Mouse (Mus musculus) liver, embryonic 12.5 days (tissue): ENCODE measurements at regions not wholly inside any gene's neighbourhood (a gene's known extent, or its start where the extent isn't known, plus 50 kb on each side); places are given as distances from the start of the nearest gene placed in this dataset.

ENCODE experiments used
- ATAC-seq: fragments of 200-750 bp; cut with Nextera tagmentation; 2 replicates; pipeline ENCODE4 v1.8.0; 2017; ENCODE audit warnings: moderate number of reproducible peaks, mild to moderate bottlenecking, moderate library complexity
- H3K27ac ChIP-seq: fragments of 300-500 bp; sonication (generic); 2 replicates; pipeline ENCODE4 v1.5.1; 2016; ENCODE audit warnings: mild to moderate bottlenecking
- H3K27me3 ChIP-seq: fragments of 300-500 bp; sonication (generic); replicated peaks from 2 replicates; pipeline ENCODE4 v1.6.1; 2016; ENCODE audit warnings: mild to moderate bottlenecking, moderate library complexity
- H3K36me3 ChIP-seq: fragments of 300-500 bp; sonication (generic); 2 replicates; pipeline ENCODE4 v1.6.1; 2016; ENCODE audit warnings: mild to moderate bottlenecking, moderate library complexity
- H3K4me1 ChIP-seq: fragments of 300-500 bp; sonication (generic); 2 replicates; pipeline ENCODE4 v1.6.1; 2016
- H3K4me2 ChIP-seq: fragments of 300-500 bp; sonication (generic); 2 replicates; pipeline ENCODE4 v1.6.1; 2016; ENCODE audit warnings: mild to moderate bottlenecking, moderate library complexity
- H3K4me3 ChIP-seq: fragments of 300-500 bp; sonication (generic); 2 replicates; pipeline ENCODE4 v1.5.1; 2016; ENCODE audit warnings: mild to moderate bottlenecking, moderate library complexity
- H3K9ac ChIP-seq: fragments of 300-500 bp; sonication (generic); 2 replicates; pipeline ENCODE4 v1.6.1; 2016; ENCODE audit warnings: mild to moderate bottlenecking, moderate library complexity
- H3K9me3 ChIP-seq: fragments of 300-500 bp; sonication (generic); replicated peaks from 2 replicates; pipeline ENCODE4 v1.6.1; 2016; ENCODE audit warnings: mild to moderate bottlenecking, moderate library complexity
- WGBS: fragments of 180-500 bp; shearing (Covaris S2); methylation state at CpG from one replicate; pipeline ENCODE4 v1.1.7; 2016; ENCODE audit not compliant: insufficient replicate concordance; 5-methylcytosine and 5-hydroxymethylcytosine counted together

DNA sequence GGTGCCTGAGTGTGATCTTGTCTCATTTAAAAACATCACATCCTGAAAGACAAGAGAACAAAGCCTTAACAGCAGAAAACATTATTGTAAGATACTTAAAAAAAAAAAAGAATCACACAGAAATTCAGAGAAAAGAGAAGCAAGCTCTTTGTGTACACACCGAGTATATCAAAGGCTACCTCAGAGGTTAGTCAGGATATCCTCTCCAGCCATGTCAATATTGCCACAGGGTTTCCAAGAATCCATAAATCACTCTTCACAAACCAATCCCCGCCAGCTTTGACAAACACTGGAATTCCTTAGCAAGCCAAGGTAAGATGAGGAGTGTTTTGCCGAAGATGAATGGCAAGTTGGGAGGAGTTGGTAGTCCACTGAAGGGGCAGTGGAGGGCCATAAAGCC, 311.3 kb upstream of the Ldb2 start:
- Histone ChIP-seq H3K27me3 (no peaks in the 10 kb centered on the region), H3K27ac (no peak overlapping the region), H3K4me1 (no peaks in the 10 kb centered on the region), H3K4me2 (no peak overlapping the region), H3K36me3 (no peaks in the 10 kb centered on the region), H3K9ac (no peak overlapping the region), H3K4me3 (no peak overlapping the region), H3K9me3 (no peaks in the 10 kb centered on the region)
- WGBS = 57% methylated on average over 3 of the region's 3 CpGs
- no peak for ATAC-seq

DNA sequence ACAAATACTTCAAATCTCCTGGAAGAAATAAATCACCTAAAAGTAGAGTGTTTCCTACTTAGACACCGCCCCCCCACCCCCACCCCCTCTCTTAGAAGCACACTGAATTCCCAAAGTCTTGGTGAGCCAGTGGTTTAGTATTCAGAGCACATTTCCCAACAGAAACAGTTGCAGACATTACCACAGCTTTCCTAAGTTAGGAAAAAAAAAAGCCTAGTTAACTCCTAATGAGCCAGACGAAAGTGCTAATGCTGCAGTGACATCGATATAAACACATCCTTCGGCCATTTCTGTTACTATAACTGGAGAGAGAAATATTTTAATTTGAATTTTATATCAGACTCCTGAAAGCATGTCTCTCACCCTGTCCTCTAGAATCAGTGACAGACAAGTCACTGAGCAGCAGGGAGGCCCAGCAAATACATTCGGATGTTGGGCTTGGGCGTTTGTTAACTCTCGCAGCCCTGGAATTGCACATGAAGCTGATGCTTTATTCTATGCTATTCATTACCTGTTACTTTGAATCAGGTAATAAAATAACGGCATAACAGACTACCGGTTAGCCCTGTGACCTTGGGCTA, 305.8 kb upstream of the Ldb2 start:
- Histone ChIP-seq H3K4me3 (no peak overlapping the region), H3K4me2 (no peak overlapping the region), H3K27me3 (no peaks in the 10 kb centered on the region), H3K27ac (no peak overlapping the region), H3K9ac (no peak overlapping the region), H3K9me3 (no peaks in the 10 kb centered on the region), H3K4me1 (no peaks in the 10 kb centered on the region), H3K36me3 (no peaks in the 10 kb centered on the region)
- no peak for ATAC-seq
- 74% methylated on average over 9 of the region's 9 CpGs for whole genome bisulfite sequencing

DNA sequence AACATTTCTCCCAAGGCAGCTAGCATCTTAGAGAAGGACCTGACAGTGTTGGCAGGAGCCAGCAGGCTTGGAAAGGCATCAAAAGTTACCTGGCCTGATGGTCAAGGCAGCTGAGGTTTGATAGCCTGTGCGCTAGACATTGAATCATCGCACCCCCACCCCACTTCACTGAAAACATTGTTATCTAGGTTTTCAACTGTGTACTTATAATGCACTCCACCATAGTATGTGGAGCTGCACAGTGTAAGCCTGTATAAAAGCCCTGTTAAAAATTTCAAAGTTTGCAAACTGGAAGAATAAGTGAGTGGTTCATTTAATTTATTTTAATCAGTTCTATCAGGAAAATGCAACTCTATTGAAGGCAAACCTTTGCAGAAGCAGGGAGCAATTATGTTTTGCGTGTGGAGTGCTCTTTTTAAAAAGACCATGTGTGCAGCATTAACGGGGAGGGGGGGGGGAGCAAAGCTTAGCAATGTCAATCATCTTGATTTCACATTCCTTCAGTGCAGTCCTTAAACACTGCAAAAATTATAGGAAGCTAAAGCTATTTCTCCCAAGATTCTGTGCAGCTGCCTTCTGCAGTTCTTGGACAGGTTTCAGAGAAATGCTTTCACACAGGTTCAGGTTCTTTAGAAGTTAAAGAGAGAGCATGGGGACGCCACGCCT, 304.4 kb upstream of the Ldb2 start:
- H3K27me3 ChIP-seq = no peaks in the 10 kb centered on the region
- no peaks in the 10 kb centered on the region for H3K9me3 ChIP-seq
- H3K27ac ChIP-seq = no peak overlapping the region
- 68% methylated on average over 6 of the region's 6 CpGs for WGBS
- H3K9ac ChIP-seq = no peak overlapping the region
- H3K4me1 ChIP-seq = no peaks in the 10 kb centered on the region
- H3K4me3 ChIP-seq = no peak overlapping the region
- no peak for ATAC-seq
- H3K4me2 ChIP-seq = no peak overlapping the region
- no peaks in the 10 kb centered on the region for H3K36me3 ChIP-seq

DNA sequence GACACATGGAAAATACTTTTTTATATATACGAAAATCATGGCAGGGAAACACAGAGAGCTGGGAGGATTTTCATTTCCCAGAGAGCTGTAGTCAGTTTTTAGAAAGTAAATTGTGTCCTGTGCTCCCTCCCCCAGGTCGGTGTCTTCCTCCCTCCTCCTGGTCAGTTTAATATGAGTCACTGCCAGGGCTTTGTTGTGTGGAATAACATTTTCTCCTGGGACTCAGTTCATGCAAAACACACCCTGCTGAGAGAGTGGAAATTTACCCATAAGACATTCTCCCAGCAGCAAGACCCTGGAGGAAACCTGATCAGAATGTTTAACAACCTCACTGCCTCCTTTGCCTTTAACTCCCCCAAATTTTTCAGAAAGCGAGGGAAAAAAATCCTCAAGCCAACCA, 303.2 kb upstream of the Ldb2 start:
- no peak overlapping the region for H3K9ac ChIP-seq
- H3K4me2 ChIP-seq = no peak overlapping the region
- H3K27me3 ChIP-seq = no peaks in the 10 kb centered on the region
- whole genome bisulfite sequencing = 49% methylated on average over 3 of the region's 3 CpGs
- H3K9me3 ChIP-seq = no peaks in the 10 kb centered on the region
- no peak overlapping the region for H3K4me3 ChIP-seq
- H3K4me1 ChIP-seq = no peaks in the 10 kb centered on the region
- H3K27ac ChIP-seq = no peak overlapping the region
- ATAC-seq = no peak
- no peaks in the 10 kb centered on the region for H3K36me3 ChIP-seq

DNA sequence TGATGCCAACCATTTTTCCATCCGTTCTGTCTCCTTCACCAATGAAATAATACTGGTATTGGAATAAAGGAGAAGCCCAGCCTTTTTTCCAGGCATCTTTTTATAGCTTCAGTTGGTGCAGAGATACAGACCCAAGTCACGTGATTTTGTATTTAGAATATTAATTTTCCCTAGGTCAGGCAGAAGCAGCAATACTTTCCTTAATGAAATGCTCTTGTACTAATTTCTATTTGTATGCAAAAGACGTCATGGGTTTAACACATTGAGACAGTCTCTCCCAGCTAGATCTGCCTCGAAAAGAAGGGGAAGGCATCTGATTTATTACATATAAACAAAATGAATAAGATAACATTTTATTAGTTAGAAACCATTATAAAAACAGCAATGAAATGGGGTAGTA, 302.3 kb upstream of the Ldb2 start:
- Histone ChIP-seq H3K4me3 (no peak overlapping the region), H3K9ac (no peak overlapping the region), H3K27me3 (no peaks in the 10 kb centered on the region), H3K9me3 (no peaks in the 10 kb centered on the region), H3K4me1 (no peaks in the 10 kb centered on the region), H3K27ac (no peak overlapping the region), H3K4me2 (no peak overlapping the region), H3K36me3 (no peaks in the 10 kb centered on the region)
- ATAC-seq = no peak
- 56% methylated on average over 4 of the region's 4 CpGs for WGBS

DNA sequence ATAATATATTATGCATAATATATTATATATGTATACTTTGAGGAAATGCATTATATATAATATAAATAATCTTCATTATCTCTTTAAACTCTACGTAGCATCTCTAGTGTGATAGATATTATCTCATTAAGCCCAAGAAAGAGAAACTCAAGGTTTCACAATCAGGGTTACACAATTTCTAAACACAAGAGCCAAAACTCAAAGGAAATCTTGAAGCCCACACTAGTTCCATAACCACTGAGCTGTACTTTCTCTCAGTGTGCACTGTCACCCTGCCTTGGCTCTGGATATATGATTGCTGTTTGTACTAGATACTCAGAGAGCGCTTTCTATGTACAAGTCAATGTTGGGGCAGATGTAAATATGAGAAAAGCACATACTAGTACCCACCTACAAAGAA, 299.6 kb upstream of the Ldb2 start:
- H3K9me3 ChIP-seq = no peaks in the 10 kb centered on the region
- H3K27me3 ChIP-seq = no peaks in the 10 kb centered on the region
- no peaks in the 10 kb centered on the region for H3K4me1 ChIP-seq
- H3K36me3 ChIP-seq = no peaks in the 10 kb centered on the region
- no peak overlapping the region for H3K9ac ChIP-seq
- no peak overlapping the region for H3K4me3 ChIP-seq
- WGBS = 63% methylated on average over 2 of the region's 2 CpGs
- ATAC-seq = no peak
- H3K4me2 ChIP-seq = no peak overlapping the region
- H3K27ac ChIP-seq = no peak overlapping the region

DNA sequence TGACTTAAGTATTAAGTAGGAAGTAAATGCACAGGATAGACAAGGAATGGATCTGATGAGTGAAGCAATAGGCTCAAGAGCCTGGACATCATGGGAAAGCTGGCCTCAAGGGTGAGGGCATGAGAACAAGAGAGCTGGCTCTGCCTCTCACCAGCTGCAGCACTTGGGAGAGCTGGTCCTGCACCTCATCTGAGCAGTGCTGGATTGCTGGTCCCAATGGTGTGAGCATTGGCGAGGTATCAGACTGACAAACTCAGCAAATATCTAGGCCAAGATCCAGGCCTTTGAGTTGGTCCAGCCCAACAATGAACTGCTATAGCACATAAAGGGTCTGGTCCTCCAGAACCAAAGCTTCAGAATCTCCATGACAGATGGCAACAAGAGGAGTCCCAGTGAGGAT, 298.5 kb upstream of the Ldb2 start:
- no peak for ATAC-seq
- WGBS = 48% methylated on average over 1 of the region's 1 CpGs
- no peaks in the 10 kb centered on the region for H3K36me3 ChIP-seq
- no peaks in the 10 kb centered on the region for H3K27me3 ChIP-seq
- no peak overlapping the region for H3K4me2 ChIP-seq
- H3K4me1 ChIP-seq = no peaks in the 10 kb centered on the region
- no peaks in the 10 kb centered on the region for H3K9me3 ChIP-seq
- H3K4me3 ChIP-seq = no peak overlapping the region
- no peak overlapping the region for H3K27ac ChIP-seq
- H3K9ac ChIP-seq = no peak overlapping the region

DNA sequence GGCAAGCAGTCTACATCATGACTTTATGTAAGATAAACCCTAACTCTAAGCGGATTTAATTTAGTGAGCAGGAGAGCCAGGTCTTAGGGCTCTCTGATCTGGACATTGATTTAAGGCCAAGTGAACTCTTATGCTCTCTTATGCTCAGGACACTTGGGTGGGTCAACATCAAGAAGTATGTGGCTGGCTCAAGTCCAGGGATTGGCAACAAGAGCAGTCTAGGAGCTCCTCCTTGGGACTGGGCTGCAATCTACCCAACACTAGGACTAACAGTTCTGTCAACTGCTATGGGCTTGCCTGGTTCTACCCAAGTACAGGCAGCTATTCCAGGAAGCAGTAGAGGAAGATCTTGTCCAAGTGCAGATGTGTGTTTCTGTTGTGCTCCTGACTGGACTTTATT, 285.3 kb upstream of the Ldb2 start:
- no peak for ATAC-seq
- Histone ChIP-seq H3K9me3 (no peaks in the 10 kb centered on the region), H3K36me3 (no peaks in the 10 kb centered on the region), H3K4me3 (no peak overlapping the region), H3K9ac (no peak overlapping the region), H3K4me1 (no peaks in the 10 kb centered on the region), H3K27me3 (no peaks in the 10 kb centered on the region), H3K27ac (no peak overlapping the region), H3K4me2 (no peak overlapping the region)
- 74% methylated on average over 1 of the region's 1 CpGs for WGBS

DNA sequence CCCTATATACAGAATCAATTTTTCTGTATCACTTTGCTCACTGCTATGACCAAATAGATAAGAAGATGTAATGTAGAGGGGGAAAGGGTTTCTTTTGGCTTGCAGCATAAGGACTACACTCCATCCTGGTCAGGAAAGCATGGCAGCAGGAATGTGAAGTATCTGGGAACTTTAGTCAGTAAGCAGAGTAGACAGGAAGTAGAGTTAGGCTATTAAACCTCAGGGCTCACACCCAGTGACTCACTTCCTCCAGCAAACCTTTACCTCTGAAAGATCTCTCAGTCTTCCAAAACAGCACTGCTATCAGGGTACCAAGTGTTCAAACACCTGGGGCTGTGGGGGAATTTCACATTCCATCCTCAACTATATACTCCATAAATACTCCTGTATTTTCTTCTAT, 283.1 kb upstream of the Ldb2 start:
- no peaks in the 10 kb centered on the region for H3K36me3 ChIP-seq

DNA sequence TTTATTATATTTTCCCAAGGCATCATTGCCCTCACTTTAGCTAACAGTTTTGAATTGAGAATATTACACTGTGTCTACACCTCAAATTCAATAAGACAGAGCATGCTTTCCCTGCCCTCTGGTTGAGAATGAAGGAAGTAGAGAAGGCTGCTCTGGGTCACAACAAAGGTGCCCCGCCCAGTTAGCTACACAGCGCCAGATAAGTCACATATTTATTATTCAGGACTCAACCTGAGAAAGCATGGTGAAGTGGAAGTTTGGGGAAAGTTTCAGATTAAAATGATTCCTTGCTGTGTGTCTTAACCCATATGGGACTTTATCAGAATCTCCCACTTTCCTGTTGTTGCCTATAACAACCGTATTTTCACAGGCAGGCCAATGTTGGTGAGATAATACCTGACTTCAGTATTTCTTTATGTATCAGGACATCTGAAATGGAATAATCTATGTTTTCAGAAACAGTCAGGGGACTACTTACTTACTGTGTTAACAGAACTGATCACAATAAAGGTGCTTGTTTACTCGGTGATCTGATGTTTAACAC, 276.9 kb upstream of the Ldb2 start:
- Histone ChIP-seq H3K4me3 (no peak overlapping the region), H3K36me3 (no peaks in the 10 kb centered on the region), H3K4me2 (no peak overlapping the region), H3K9me3 (no peaks in the 10 kb centered on the region), H3K27ac (no peak overlapping the region), H3K27me3 (no peaks in the 10 kb centered on the region), H3K9ac (no peak overlapping the region), H3K4me1 (no peaks in the 10 kb centered on the region)
- ATAC-seq = no peak
- WGBS = 57% methylated on average over 4 of the region's 4 CpGs

More for the DNA sequence above, 283.1 kb upstream of the Ldb2 start:
- Histone ChIP-seq H3K9ac (no peak overlapping the region), H3K27me3 (no peaks in the 10 kb centered on the region), H3K4me3 (no peak overlapping the region), H3K9me3 (no peaks in the 10 kb centered on the region), H3K27ac (no peak overlapping the region), H3K4me1 (no peaks in the 10 kb centered on the region), H3K4me2 (no peak overlapping the region)
- ATAC-seq = no peak

DNA sequence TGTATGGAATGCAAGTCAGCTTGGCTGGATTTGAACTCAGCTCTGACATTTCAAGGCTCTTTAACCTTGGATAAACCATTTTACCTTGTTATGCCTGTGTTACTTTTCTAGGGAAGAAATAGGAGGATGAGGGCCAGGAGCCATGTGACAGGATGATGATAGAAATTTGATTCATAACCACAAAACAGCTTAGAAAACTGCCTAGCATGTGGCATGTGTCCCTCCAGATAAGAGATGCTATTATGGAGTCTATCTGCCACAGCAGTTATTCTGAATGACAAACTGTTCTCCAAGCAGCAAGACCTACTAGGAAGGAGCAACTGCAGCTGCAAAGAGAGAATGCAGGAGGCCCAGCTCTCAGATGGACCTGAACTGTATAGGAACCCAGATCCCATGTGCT, 275.7 kb upstream of the Ldb2 start:
- Histone ChIP-seq H3K27ac (no peak overlapping the region), H3K9me3 (no peaks in the 10 kb centered on the region), H3K36me3 (no peaks in the 10 kb centered on the region), H3K4me3 (no peak overlapping the region), H3K9ac (no peak overlapping the region), H3K27me3 (no peaks in the 10 kb centered on the region), H3K4me1 (no peaks in the 10 kb centered on the region), H3K4me2 (no peak overlapping the region)
- no peak for ATAC-seq

DNA sequence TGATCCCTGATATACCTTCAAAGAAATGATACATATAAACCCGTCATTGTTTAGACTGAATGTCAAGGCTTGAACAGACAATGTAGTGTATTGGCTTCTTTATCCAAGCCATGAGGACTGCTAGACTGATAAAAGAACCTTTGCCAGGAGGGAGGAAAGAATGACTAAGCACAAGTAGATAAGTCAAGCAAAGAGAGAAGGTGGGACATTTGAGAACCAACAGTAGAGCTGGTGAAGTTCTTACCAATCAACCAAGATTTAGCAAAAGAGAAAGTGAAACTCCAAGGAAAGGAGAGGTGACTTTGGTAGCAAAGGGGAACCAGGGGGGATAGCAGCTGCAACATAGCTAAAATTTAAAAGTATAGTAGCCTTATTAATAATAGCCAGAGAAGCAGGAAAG, 273.0 kb upstream of the Ldb2 start:
- Histone ChIP-seq H3K9me3 (no peaks in the 10 kb centered on the region), H3K4me2 (no peak overlapping the region), H3K4me3 (no peak overlapping the region), H3K27me3 (no peaks in the 10 kb centered on the region), H3K9ac (no peak overlapping the region), H3K4me1 (no peaks in the 10 kb centered on the region), H3K27ac (no peak overlapping the region), H3K36me3 (no peaks in the 10 kb centered on the region)
- 60% methylated on average over 1 of the region's 1 CpGs for WGBS
- no peak for ATAC-seq
